Mouse (Mus musculus): ENCODE results near the gene F830045P16Rik. TPM values are rescaled to one million over a fixed set of nuclear protein-coding genes. Genes with fewer than 3 reads are reported as not detected.

The F830045P16Rik gene
- total RNA-seq, 1 experiment, result not detected

DNA sequence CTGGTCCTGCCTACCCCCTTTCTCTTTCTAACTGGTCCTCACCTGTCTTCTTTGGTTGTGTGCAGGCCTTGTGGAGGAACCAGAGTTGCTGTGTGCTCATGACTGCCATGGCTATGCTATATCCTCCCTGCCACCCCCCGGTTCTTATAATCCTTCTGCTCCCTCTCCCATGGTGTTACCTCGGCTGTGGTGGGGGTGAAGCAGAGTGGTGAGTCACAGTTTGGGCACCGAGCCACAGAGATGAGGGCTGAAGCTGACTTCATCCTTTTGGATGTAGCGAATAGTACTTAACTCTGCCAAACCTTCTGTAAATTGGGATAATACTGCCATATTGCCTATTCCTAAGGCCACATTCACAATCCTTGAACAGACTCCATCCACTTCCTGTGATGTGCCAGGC, 44.3 kb upstream of the F830045P16Rik start:
- Histone ChIP-seq H3K4me1 (ENCODE audit: control insufficient read depth in 2 of 2, insufficient read depth in 2 of 2, low read length in 2 of 2, poor library complexity in 1 of 2) (peaks cover 5 to 13% of the 10 kb centered on the region in 2 experiments; a peak in 2 of 4 replicates), H3K4me3 (ENCODE audit: insufficient read depth in 1 of 2, low read depth in 1 of 2, low read length in 2 of 2, poor library complexity in 1 of 2, severe bottlenecking in 1 of 2) (no peak overlapping the region), H3K9me3 (ENCODE audit: control insufficient read depth, insufficient read depth, low read depth, low read length) (no peaks in the 10 kb centered on the region), H3K27ac (ENCODE audit: insufficient read depth, low read depth, low read length, poor library complexity, severe bottlenecking) (no peak overlapping the region), H3K9ac (ENCODE audit: insufficient read depth, low read depth, low read length, poor library complexity, severe bottlenecking) (no peak overlapping the region), H3K36me3 (ENCODE audit: control insufficient read depth, insufficient read depth, low read length, poor library complexity, severe bottlenecking) (no peaks in the 10 kb centered on the region)
- TF ChIP-seq CHD2 (IDR thresholded peaks at IDR 0.05; ENCODE audit: low read depth, low read length) (no peak), MAFK (IDR thresholded peaks at IDR 0.05; ENCODE audit: insufficient read depth, low read depth, low read length) (no peak), ZC3H11A (IDR thresholded peaks at IDR 0.05; ENCODE audit: borderline replicate concordance, low read depth, low read length) (no peak), HCFC1 (IDR thresholded peaks at IDR 0.05; ENCODE audit: borderline replicate concordance, insufficient read depth, low read length) (no peak), ZNF384 (IDR thresholded peaks at IDR 0.05; ENCODE audit: low read depth, low read length) (no peak)
- in situ Hi-C loops (cut with MboI; ENCODE audit: low sequenced_read_pairs in 2 of 2, unreplicated experiment in 2 of 2), result no loop called here
- DNase-seq (ENCODE audit: low read depth, low spot score), result no peak

DNA sequence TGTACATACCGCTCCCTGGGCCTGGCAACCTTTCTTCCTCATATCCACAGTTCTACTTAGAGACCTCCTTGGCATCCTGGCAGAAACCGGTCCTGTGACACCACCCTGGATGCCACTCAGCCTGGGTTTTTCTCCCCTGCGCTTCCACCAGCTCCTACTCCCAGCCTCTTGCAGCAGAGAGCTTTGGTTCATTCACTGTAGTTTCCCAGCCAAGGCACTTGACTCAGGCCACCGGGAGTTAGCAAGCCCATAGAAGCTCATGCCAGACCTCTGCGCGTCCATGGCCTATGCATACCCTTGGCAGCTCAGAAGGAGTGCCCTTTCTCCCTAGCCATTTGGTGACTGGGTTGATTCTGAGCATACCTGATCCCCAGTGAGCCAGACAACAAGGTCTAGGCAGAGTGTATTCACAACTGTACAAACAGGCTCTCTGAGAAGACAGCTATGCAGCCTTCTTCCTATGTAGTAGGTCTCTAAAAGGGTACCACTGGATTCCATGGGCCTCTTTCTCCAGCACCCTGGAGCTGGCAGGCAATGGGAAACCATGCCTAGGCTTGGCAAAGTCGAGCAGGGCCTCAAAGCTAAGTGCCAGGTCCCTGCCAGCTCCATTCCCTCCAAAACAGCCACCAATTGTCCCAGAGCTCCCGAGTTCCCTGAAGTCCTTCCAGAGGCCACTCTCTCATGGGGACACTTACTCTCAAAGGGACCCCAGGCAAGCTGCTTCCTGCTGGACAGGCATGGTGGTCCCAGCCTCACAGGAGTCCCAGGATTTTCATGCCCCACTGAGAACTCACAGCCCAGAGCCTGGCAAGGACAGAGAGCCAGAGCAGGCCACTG, 40.4 kb upstream of the F830045P16Rik start:
- Histone ChIP-seq H3K9ac (ENCODE audit: insufficient read depth, low read depth, low read length, poor library complexity, severe bottlenecking) (no peak overlapping the region), H3K4me3 (ENCODE audit: insufficient read depth in 1 of 2, low read depth in 1 of 2, low read length in 2 of 2, poor library complexity in 1 of 2, severe bottlenecking in 1 of 2) (no peak overlapping the region), H3K36me3 (ENCODE audit: control insufficient read depth, insufficient read depth, low read length, poor library complexity, severe bottlenecking) (no peaks in the 10 kb centered on the region), H3K9me3 (ENCODE audit: control insufficient read depth, insufficient read depth, low read depth, low read length) (no peaks in the 10 kb centered on the region), H3K4me1 (ENCODE audit: control insufficient read depth in 2 of 2, insufficient read depth in 2 of 2, low read length in 2 of 2, poor library complexity in 1 of 2) (peaks cover 2 to 9% of the 10 kb centered on the region in 2 experiments; a peak in 1 of 4 replicates), H3K27ac (ENCODE audit: insufficient read depth, low read depth, low read length, poor library complexity, severe bottlenecking) (no peak overlapping the region)
- no peak for DNase-seq (ENCODE audit: low read depth, low spot score)
- TF ChIP-seq CHD2 (IDR thresholded peaks at IDR 0.05; ENCODE audit: low read depth, low read length), result no peak
- no peak for TF ChIP-seq MAFK (IDR thresholded peaks at IDR 0.05; ENCODE audit: insufficient read depth, low read depth, low read length)
- TF ChIP-seq HCFC1 (IDR thresholded peaks at IDR 0.05; ENCODE audit: borderline replicate concordance, insufficient read depth, low read length), result no peak
- TF ChIP-seq ZNF384 (IDR thresholded peaks at IDR 0.05; ENCODE audit: low read depth, low read length), result no peak
- TF ChIP-seq ZC3H11A (IDR thresholded peaks at IDR 0.05; ENCODE audit: borderline replicate concordance, low read depth, low read length), result no peak
- in situ Hi-C loops (cut with MboI; ENCODE audit: low sequenced_read_pairs in 2 of 2, unreplicated experiment in 2 of 2), result no loop called here

DNA sequence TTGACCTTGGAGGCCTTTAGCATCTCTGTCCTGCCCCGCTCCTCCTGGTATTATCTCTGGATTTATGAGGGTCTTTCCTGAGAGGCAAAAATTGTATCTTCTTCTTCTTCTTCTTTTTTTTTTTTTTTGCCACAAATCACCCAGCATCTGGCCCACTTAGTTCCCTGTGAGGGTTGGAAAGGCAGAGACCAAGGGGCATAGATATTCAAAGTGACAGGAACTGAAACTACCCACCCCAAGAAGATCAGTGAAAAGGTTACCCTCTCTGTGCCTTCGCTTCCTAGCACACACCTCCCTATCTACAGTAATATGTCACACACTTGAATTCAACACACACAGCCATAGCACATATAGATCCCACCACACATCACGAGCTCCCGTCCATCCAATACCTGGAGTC, 38.7 kb upstream of the F830045P16Rik start:
- peaks cover 2 to 9% of the 10 kb centered on the region in 2 experiments; a peak in 1 of 4 replicates for H3K4me1 ChIP-seq (ENCODE audit: control insufficient read depth in 2 of 2, insufficient read depth in 2 of 2, low read length in 2 of 2, poor library complexity in 1 of 2)
- TF ChIP-seq ZC3H11A (IDR thresholded peaks at IDR 0.05; ENCODE audit: borderline replicate concordance, low read depth, low read length), result no peak
- no peak for TF ChIP-seq CHD2 (IDR thresholded peaks at IDR 0.05; ENCODE audit: low read depth, low read length)
- TF ChIP-seq ZNF384 (IDR thresholded peaks at IDR 0.05; ENCODE audit: low read depth, low read length), result no peak
- TF ChIP-seq MAFK (IDR thresholded peaks at IDR 0.05; ENCODE audit: insufficient read depth, low read depth, low read length), result no peak
- TF ChIP-seq HCFC1 (IDR thresholded peaks at IDR 0.05; ENCODE audit: borderline replicate concordance, insufficient read depth, low read length), result no peak
- no peak for DNase-seq (ENCODE audit: low read depth, low spot score)
- H3K9ac ChIP-seq (ENCODE audit: insufficient read depth, low read depth, low read length, poor library complexity, severe bottlenecking), result no peak overlapping the region
- H3K9me3 ChIP-seq (ENCODE audit: control insufficient read depth, insufficient read depth, low read depth, low read length), result no peaks in the 10 kb centered on the region
- H3K36me3 ChIP-seq (ENCODE audit: control insufficient read depth, insufficient read depth, low read length, poor library complexity, severe bottlenecking), result no peaks in the 10 kb centered on the region
- no peak overlapping the region for H3K27ac ChIP-seq (ENCODE audit: insufficient read depth, low read depth, low read length, poor library complexity, severe bottlenecking)
- in situ Hi-C loops (cut with MboI; ENCODE audit: low sequenced_read_pairs in 2 of 2, unreplicated experiment in 2 of 2), result no loop called here
- no peak overlapping the region for H3K4me3 ChIP-seq (ENCODE audit: insufficient read depth in 1 of 2, low read depth in 1 of 2, low read length in 2 of 2, poor library complexity in 1 of 2, severe bottlenecking in 1 of 2)

DNA sequence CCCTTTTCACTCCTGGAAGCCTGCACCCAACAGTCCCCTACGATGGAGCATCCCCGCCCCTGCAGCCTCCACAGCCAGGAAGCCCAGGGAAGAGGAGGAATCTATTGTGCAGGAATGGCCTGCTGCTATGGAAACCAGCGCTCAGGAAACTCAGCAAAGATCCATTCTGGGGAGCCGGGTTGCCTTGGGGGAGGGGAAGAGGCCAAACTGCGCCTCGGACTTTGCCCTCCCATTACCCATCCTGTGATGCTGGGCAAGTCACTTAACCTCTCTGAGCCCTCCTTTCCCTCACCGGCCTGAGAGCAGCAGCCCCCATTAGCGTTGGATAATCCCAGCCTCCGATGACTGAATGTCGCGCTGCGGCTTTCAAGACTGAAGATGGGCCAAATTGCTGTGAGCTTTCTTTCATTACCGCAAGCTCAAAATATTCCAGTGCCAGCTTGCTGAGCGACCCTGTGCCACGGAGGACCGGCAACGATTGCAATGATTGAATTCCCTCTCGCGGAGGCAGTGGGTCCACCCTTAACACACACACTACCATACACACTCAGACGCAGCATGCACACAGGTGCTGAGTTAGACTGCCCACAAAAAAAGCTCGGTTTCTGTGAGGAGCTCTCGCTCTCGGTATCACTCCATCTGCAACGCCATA, 38.1 kb upstream of the F830045P16Rik start:
- peaks cover 2 to 9% of the 10 kb centered on the region in 2 experiments; a peak in 1 of 4 replicates for H3K4me1 ChIP-seq (ENCODE audit: control insufficient read depth in 2 of 2, insufficient read depth in 2 of 2, low read length in 2 of 2, poor library complexity in 1 of 2)
- in situ Hi-C loops (cut with MboI; ENCODE audit: low sequenced_read_pairs in 2 of 2, unreplicated experiment in 2 of 2), result no loop called here
- DNase-seq (ENCODE audit: low read depth, low spot score), result no peak
- no peak overlapping the region for H3K27ac ChIP-seq (ENCODE audit: insufficient read depth, low read depth, low read length, poor library complexity, severe bottlenecking)
- H3K9me3 ChIP-seq (ENCODE audit: control insufficient read depth, insufficient read depth, low read depth, low read length), result no peaks in the 10 kb centered on the region
- no peaks in the 10 kb centered on the region for H3K36me3 ChIP-seq (ENCODE audit: control insufficient read depth, insufficient read depth, low read length, poor library complexity, severe bottlenecking)
- no peak overlapping the region; a peak in 1 of 4 replicates for H3K4me3 ChIP-seq (ENCODE audit: insufficient read depth in 1 of 2, low read depth in 1 of 2, low read length in 2 of 2, poor library complexity in 1 of 2, severe bottlenecking in 1 of 2)
- H3K9ac ChIP-seq (ENCODE audit: insufficient read depth, low read depth, low read length, poor library complexity, severe bottlenecking), result no peak overlapping the region
- no peak for TF ChIP-seq CHD2 (IDR thresholded peaks at IDR 0.05; ENCODE audit: low read depth, low read length)
- no peak for TF ChIP-seq MAFK (IDR thresholded peaks at IDR 0.05; ENCODE audit: insufficient read depth, low read depth, low read length)
- no peak for TF ChIP-seq ZNF384 (IDR thresholded peaks at IDR 0.05; ENCODE audit: low read depth, low read length)
- TF ChIP-seq ZC3H11A (IDR thresholded peaks at IDR 0.05; ENCODE audit: borderline replicate concordance, low read depth, low read length), result no peak
- no peak for TF ChIP-seq HCFC1 (IDR thresholded peaks at IDR 0.05; ENCODE audit: borderline replicate concordance, insufficient read depth, low read length)
